ENCODE assay signal across 9 mouse cellular contexts in genomic region chr19:11911021-11911420, GRCm38 (mm10). TPM values are rescaled to one million over a fixed set of nuclear protein-coding genes. Genes with fewer than 3 reads are reported as not detected.
DNase-seq lines count a peak whose midpoint lies in the region; ATAC-seq and TF ChIP-seq lines count a peak whose summit lies in the region.
"Had no signal": no experiment of that assay in that cellular context is flagged by ENCODE, and none has a peak within 500 bp of the region (broad histone marks: within the 10 kb centered on the region; RNA-seq: fewer than 3 reads in every experiment).

No protein-coding gene starts in this region.

- H3K79me3 ChIP-seq in C2C12 (ENCODE audit: low read depth), result peaks cover 28% of the 10 kb centered on the region

- H3K9me3 ChIP-seq in heart, embryonic 11.5 days (replicated peaks; ENCODE audit: control insufficient read depth, low read length), result no peaks in the 10 kb centered on the region
- H3K9me3 ChIP-seq in forebrain, embryonic 14.5 days (replicated peaks; ENCODE audit: control insufficient read depth, low read length), result no peaks in the 10 kb centered on the region
- H3K9me3 ChIP-seq in liver, embryonic 15.5 days (replicated peaks), result no peaks in the 10 kb centered on the region

- 80% methylated on average over 5 of the region's 5 CpGs for WGBS in heart, embryonic 11.5 days (ENCODE audit: insufficient replicate concordance)
- 92% methylated on average over 5 of the region's 5 CpGs for WGBS in forebrain, embryonic 14.5 days
- 27% methylated on average over 5 of the region's 5 CpGs for WGBS in liver, embryonic 15.5 days (ENCODE audit: insufficient replicate concordance)

- no peak for ATAC-seq in heart, embryonic 11.5 days (replicated peaks; ENCODE audit: insufficient number of reproducible peaks, low FRiP score, low TSS enrichment)
- ATAC-seq in forebrain, embryonic 14.5 days, result no peak
- ATAC-seq in liver, embryonic 15.5 days (ENCODE audit: insufficient read depth), result no peak

- DNase-seq in heart, postnatal 14 days, result no peak
- DNase-seq in forebrain, embryonic 14.5 days (ENCODE audit: low spot score), result no peak
- no peak for DNase-seq in adrenal gland, adult (ENCODE audit: inconsistent age in 2 of 2, low spot score in 1 of 2)
- no peak for DNase-seq in MN1 (ENCODE audit: low spot score)
- no peak for DNase-seq in cerebellum, adult 11-12 months

- peaks cover 43% of the 10 kb centered on the region for H3K79me2 ChIP-seq in C2C12 (ENCODE audit: control insufficient read depth, insufficient read depth)

- TF ChIP-seq CTCF in C2C12 (IDR thresholded peaks at IDR 0.05; ENCODE audit: control insufficient read depth, insufficient read depth, insufficient read length), result no peak

- no peak overlapping the region for H3ac ChIP-seq in C2C12 (ENCODE audit: control insufficient read depth, insufficient read length, low read depth)

- peak overlapping the region; percentile 93; the same call in 1 of the 2 replicates for H3K4me3 ChIP-seq in heart, embryonic 11.5 days (ENCODE audit: low read depth, low read length)
- H3K4me3 ChIP-seq in C2C12 (ENCODE audit: insufficient read depth, poor library complexity, severe bottlenecking), result peak overlapping the region; percentile 78
- peak overlapping the region; percentile 87 for H3K4me3 ChIP-seq in forebrain, embryonic 14.5 days (ENCODE audit: low read depth, low read length)
- H3K4me3 ChIP-seq in liver, embryonic 15.5 days (replicated peaks), result peak overlapping the region; percentile 87; the same call in 1 of the 2 replicates

- H3K9ac ChIP-seq in heart, embryonic 11.5 days (ENCODE audit: low read depth, low read length), result no peak overlapping the region
- peak overlapping the region; percentile 76; the same call in 1 of the 2 replicates for H3K9ac ChIP-seq in forebrain, embryonic 14.5 days (ENCODE audit: low read length)
- H3K9ac ChIP-seq in liver, embryonic 15.5 days, result no peak overlapping the region

- peaks cover 17% of the 10 kb centered on the region for H3K4me1 ChIP-seq in heart, embryonic 11.5 days (ENCODE audit: control insufficient read depth, insufficient read depth, low read length)
- peaks cover 13% of the 10 kb centered on the region for H3K4me1 ChIP-seq in forebrain, embryonic 14.5 days (ENCODE audit: control insufficient read depth, insufficient read depth, low read length)
- H3K4me1 ChIP-seq in liver, embryonic 15.5 days (replicated peaks), result peaks cover 22% of the 10 kb centered on the region

- no peak overlapping the region for H3K27ac ChIP-seq in heart, embryonic 11.5 days (ENCODE audit: low read depth, low read length)
- no peak overlapping the region for H3K27ac ChIP-seq in forebrain, embryonic 14.5 days (ENCODE audit: low read depth, low read length)
- no peak overlapping the region; the same call in 1 of the 2 replicates for H3K27ac ChIP-seq in liver, embryonic 15.5 days (replicated peaks)

- intact Hi-C loops in heart, postnatal 14 days (cut with DNase I), result loop anchor here (5.0 kb wide), 4 partner anchors 56 to 1024 kb away; partner anchors contain the start of genes Osbp and Stx3

- no peaks in the 10 kb centered on the region for H3K27me3 ChIP-seq in heart, embryonic 11.5 days (ENCODE audit: control insufficient read depth, insufficient read depth, low read length)
- no peaks in the 10 kb centered on the region for H3K27me3 ChIP-seq in C2C12 (ENCODE audit: control insufficient read depth, insufficient read depth, insufficient read length)
- no peaks in the 10 kb centered on the region for H3K27me3 ChIP-seq in forebrain, embryonic 14.5 days (replicated peaks; ENCODE audit: control insufficient read depth, insufficient read depth, low read length)
- no peaks in the 10 kb centered on the region for H3K27me3 ChIP-seq in liver, embryonic 15.5 days

- peaks cover 3% of the 10 kb centered on the region; the same call in 1 of the 2 replicates for H3K36me3 ChIP-seq in heart, embryonic 11.5 days (ENCODE audit: control insufficient read depth, insufficient read depth, low read length)
- H3K36me3 ChIP-seq in C2C12 (ENCODE audit: control insufficient read depth, insufficient read depth), result peaks cover 19% of the 10 kb centered on the region
- peaks cover 10% of the 10 kb centered on the region for H3K36me3 ChIP-seq in forebrain, embryonic 14.5 days (ENCODE audit: control insufficient read depth, insufficient read depth, low read length)
- H3K36me3 ChIP-seq in liver, embryonic 15.5 days (replicated peaks), result peaks cover 7% of the 10 kb centered on the region; the same call in 1 of the 2 replicates

- H3K4me2 ChIP-seq in heart, embryonic 11.5 days, result peak overlapping the region; percentile 89
- peak overlapping the region; percentile 73 for H3K4me2 ChIP-seq in forebrain, embryonic 14.5 days (ENCODE audit: low read length)
- H3K4me2 ChIP-seq in liver, embryonic 15.5 days, result peak overlapping the region; percentile 90

TF ChIP-seq in C2C12, 6 proteins besides CTCF, POLR2A, EP300 and RAD21:
- TF ChIP-seq MAX (IDR thresholded peaks at IDR 0.05) (no peak), MYOD1 (IDR thresholded peaks at IDR 0.05; ENCODE audit: control insufficient read depth, insufficient read length, low read depth) (no peak), USF1 (IDR thresholded peaks at IDR 0.05; ENCODE audit: low read depth) (no peak), FOSL1 (IDR thresholded peaks at IDR 0.05; ENCODE audit: insufficient read depth, low read length, poor library complexity, severe bottlenecking) (no peak)

RNA-seq across cellular contexts. Expression of gene Patl1, which starts 1.2 kb away (rescaled TPM):
- 22.9 and 23.3 TPM in 2 replicates for polyA plus RNA-seq in heart, embryonic 11.5 days (2014; fragmentation: Nextera tagmentation; extraction: Ambion mirVana)
- total RNA-seq in heart, postnatal 14 days (2021), result 10 to 100 TPM; 26.2 to 28.2 TPM
- 13.3 TPM for polyA plus RNA-seq in C2C12 (2012; fragmentation: generic; extraction: Trizol)
- polyA plus RNA-seq in forebrain, embryonic 14.5 days (2014; fragmentation: Nextera tagmentation; extraction: Ambion mirVana), result 16.1 and 21.2 TPM in 2 replicates
- 6.1 TPM in 2 replicates for polyA plus RNA-seq in liver, embryonic 15.5 days (2015; fragmentation: Nextera tagmentation; extraction: Ambion mirVana)

RNA-seq across cellular contexts. Expression of gene Olfr1420, which starts 24.7 kb away (rescaled TPM):
- polyA plus RNA-seq in heart, embryonic 11.5 days (2014; fragmentation: Nextera tagmentation; extraction: Ambion mirVana), result 0.29 TPM in 1 of 2 replicates, not detected in the other
- not detected for total RNA-seq in heart, postnatal 14 days (2021)
- not detected for polyA plus RNA-seq in C2C12 (2012; fragmentation: generic; extraction: Trizol)
- polyA plus RNA-seq in forebrain, embryonic 14.5 days (2014; fragmentation: Nextera tagmentation; extraction: Ambion mirVana), result not detected in 2 replicates
- polyA plus RNA-seq in liver, embryonic 15.5 days (2015; fragmentation: Nextera tagmentation; extraction: Ambion mirVana), result not detected in 2 replicates
- total RNA-seq: left cerebral cortex, adult 18-20 months had no signal

RNA-seq across cellular contexts. Expression of gene Olfr1419, which starts 36.1 kb away (rescaled TPM):
- polyA plus RNA-seq in heart, embryonic 11.5 days (2014; fragmentation: Nextera tagmentation; extraction: Ambion mirVana), result not detected in 2 replicates
- not detected for total RNA-seq in heart, postnatal 14 days (2021)
- not detected for polyA plus RNA-seq in C2C12 (2012; fragmentation: generic; extraction: Trizol)
- not detected in 2 replicates for polyA plus RNA-seq in forebrain, embryonic 14.5 days (2014; fragmentation: Nextera tagmentation; extraction: Ambion mirVana)
- not detected in 2 replicates for polyA plus RNA-seq in liver, embryonic 15.5 days (2015; fragmentation: Nextera tagmentation; extraction: Ambion mirVana)
- total RNA-seq: left cerebral cortex, adult 18-20 months had no signal

RNA-seq across cellular contexts. Expression of gene Olfr1418, which starts 50.2 kb away (rescaled TPM):
- not detected in 2 replicates for polyA plus RNA-seq in heart, embryonic 11.5 days (2014; fragmentation: Nextera tagmentation; extraction: Ambion mirVana)
- total RNA-seq in heart, postnatal 14 days (2021), result not detected
- polyA plus RNA-seq in C2C12 (2012; fragmentation: generic; extraction: Trizol), result not detected
- polyA plus RNA-seq in forebrain, embryonic 14.5 days (2014; fragmentation: Nextera tagmentation; extraction: Ambion mirVana), result not detected in 2 replicates
- not detected in 2 replicates for polyA plus RNA-seq in liver, embryonic 15.5 days (2015; fragmentation: Nextera tagmentation; extraction: Ambion mirVana)
- total RNA-seq: left cerebral cortex, adult 18-20 months had no signal

RNA-seq across cellular contexts. Expression of gene Osbp, which starts 54.7 kb away (rescaled TPM):
- polyA plus RNA-seq in heart, embryonic 11.5 days (2014; fragmentation: Nextera tagmentation; extraction: Ambion mirVana), result 8.6 and 11.8 TPM in 2 replicates
- total RNA-seq in heart, postnatal 14 days (2021), result 10 to 100 TPM; 81.3 to 85.1 TPM
- 14.3 TPM for polyA plus RNA-seq in C2C12 (2012; fragmentation: generic; extraction: Trizol)
- polyA plus RNA-seq in forebrain, embryonic 14.5 days (2014; fragmentation: Nextera tagmentation; extraction: Ambion mirVana), result 7.2 and 7.4 TPM in 2 replicates
- 1.9 and 2.0 TPM in 2 replicates for polyA plus RNA-seq in liver, embryonic 15.5 days (2015; fragmentation: Nextera tagmentation; extraction: Ambion mirVana)
